Mouse (Mus musculus): ENCODE data around the gene Elf1.

- no peak for TF ChIP-seq POLR2A (IDR thresholded peaks at IDR 0.05; ENCODE audit: control insufficient read depth, low read depth, low read length)
- no peak for TF ChIP-seq CTCF (IDR thresholded peaks at IDR 0.05; ENCODE audit: control insufficient read depth, insufficient read depth, insufficient replicate concordance, low read depth, low read length)
These were observed 76.8 kb downstream of the Elf1 start for GRCm38 (mm10) chr14:79557796-79558195.
